Mouse (Mus musculus): ENCODE data around the gene Kbtbd12. TPM values are rescaled to one million over a fixed set of nuclear protein-coding genes. Genes with fewer than 3 reads are reported as not detected.

Kbtbd12 gene
- total and polyA plus RNA-seq, 2 experiments, result 0.29 to 1.7 TPM

DNA sequence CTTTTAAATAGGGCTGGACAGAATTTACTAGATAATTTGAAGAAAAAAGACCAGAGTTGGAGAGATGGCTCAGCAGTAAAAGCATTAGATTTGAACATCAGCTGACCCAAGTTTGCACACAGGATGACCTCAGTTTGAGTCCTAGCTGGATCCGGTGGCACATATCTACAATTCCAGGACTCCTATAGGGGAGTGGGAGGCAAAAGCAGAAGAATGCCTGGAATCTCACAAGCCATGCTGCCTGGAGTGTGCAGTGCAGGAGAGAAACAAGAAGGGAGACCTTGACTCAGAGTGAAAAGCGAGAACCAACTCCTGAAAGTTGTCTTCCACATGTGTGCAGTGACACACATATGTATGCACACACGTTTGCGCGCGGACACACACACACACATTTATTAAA is 45.4 kb downstream of the Kbtbd12 start:
- no peaks in the 10 kb centered on the region for H3K79me2 ChIP-seq (ENCODE audit: control insufficient read depth, insufficient read depth, low read length)
- H3K27me3 ChIP-seq (ENCODE audit: control insufficient read depth, insufficient read depth, low read length), result no peaks in the 10 kb centered on the region
- no peak overlapping the region for H3K9ac ChIP-seq (ENCODE audit: low read depth, low read length)
- H3K4me1 ChIP-seq (ENCODE audit: control insufficient read depth, insufficient read depth, low read length), result peaks cover 4% of the 10 kb centered on the region; the same call in 1 of the 2 replicates
- H3K36me3 ChIP-seq (ENCODE audit: control insufficient read depth, insufficient read depth, low read length), result no peaks in the 10 kb centered on the region
- H3K27ac ChIP-seq (replicated peaks; ENCODE audit: insufficient read depth, low read depth, low read length), result no peak overlapping the region
- DNase-seq (ENCODE audit: extremely low read depth, low read depth, low spot score), result no peak
- WGBS, result 94% methylated on average over 6 of the region's 6 CpGs
- H3K4me3 ChIP-seq (ENCODE audit: insufficient read depth, low read depth, low read length), result no peak overlapping the region
- TF ChIP-seq CTCF (IDR thresholded peaks at IDR 0.05; ENCODE audit: low read depth, low read length), result no peak
- TF ChIP-seq POLR2A (IDR thresholded peaks at IDR 0.05; ENCODE audit: extremely low read depth, insufficient read depth, low read length), result no peak

DNA sequence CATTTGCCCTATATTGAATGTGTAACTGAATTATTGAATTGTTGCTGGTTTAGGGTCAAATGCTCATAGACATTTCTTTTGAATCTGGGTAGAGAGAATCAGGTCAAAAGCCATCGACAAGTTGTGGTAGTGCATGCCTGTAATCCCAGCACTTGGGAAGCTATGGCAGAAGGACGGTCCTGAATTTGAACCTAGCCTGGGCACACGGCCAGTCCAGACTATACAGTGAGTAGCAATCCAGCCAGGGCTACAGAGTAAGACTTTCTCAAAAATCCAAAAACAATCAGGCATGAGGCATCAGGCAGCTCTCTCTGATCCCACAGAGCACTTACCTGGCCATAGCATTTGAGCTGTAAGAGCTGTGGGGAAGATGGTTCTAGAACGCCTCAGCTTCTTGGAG is 47.5 kb downstream of the Kbtbd12 start:
- Histone ChIP-seq H3K9ac (ENCODE audit: low read depth, low read length) (no peak overlapping the region), H3K4me3 (ENCODE audit: insufficient read depth, low read depth, low read length) (no peak overlapping the region), H3K4me1 (ENCODE audit: control insufficient read depth, insufficient read depth, low read length) (peaks cover 4% of the 10 kb centered on the region; the same call in 1 of the 2 replicates), H3K27me3 (ENCODE audit: control insufficient read depth, insufficient read depth, low read length) (no peaks in the 10 kb centered on the region), H3K36me3 (ENCODE audit: control insufficient read depth, insufficient read depth, low read length) (no peaks in the 10 kb centered on the region), H3K79me2 (ENCODE audit: control insufficient read depth, insufficient read depth, low read length) (no peaks in the 10 kb centered on the region), H3K27ac (replicated peaks; ENCODE audit: insufficient read depth, low read depth, low read length) (no peak overlapping the region)
- WGBS, result 64% methylated on average over 4 of the region's 4 CpGs
- TF ChIP-seq POLR2A (IDR thresholded peaks at IDR 0.05; ENCODE audit: extremely low read depth, insufficient read depth, low read length) (no peak), CTCF (IDR thresholded peaks at IDR 0.05; ENCODE audit: low read depth, low read length) (no peak)
- no peak for DNase-seq (ENCODE audit: extremely low read depth, low read depth, low spot score)

DNA sequence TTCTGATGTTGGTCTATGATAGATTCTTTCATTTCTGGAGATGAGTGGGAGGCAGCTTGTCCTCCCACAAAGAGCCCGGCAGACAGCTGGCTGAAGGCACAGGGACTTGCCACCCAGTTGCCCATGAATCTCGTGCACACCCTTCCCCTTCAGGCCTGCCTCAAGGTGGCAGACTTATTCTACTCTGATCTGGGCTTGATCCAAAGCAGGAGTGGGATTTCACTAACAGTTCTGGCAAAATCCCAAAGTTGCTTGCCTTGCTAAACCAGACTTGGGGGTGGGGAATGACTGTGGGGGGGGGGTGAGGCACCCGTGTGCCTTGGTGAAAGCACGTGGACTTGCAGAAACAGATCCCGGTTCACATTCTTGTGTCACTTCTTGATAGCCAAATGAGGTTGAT is 48.2 kb downstream of the Kbtbd12 start:
- 9% methylated on average over 5 of the region's 5 CpGs for WGBS

DNA sequence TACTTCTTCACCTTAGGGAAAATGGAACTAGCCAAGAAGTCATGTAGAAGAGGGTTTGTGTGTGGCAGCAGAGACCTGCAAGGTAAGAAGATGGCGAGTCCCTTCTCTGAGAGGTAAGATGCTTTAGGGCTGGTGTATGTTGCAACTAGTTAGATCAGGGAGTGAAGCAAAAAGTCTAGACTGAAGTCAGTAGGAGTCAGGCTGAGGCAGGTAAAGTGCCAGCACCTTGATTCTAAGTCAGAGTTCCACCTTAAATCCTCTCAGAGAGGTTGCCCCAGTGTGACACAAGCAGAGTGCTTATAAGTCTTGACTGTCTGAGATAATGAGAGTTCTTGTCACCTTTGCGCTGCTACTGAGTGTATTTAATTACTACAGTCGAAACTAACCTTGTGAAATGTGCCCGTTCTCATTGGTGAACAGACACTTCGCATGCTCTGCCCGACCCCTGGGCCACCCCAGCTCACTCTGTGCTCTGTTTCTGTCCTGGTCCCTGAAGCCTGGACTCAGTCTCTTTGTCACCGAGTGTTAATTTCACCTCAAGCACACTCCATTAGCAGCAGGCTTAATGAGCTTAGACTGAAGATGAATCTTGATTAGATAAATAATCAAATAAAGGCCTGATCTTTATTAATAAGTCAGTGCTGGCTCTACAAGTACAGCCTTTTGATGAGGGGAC is 49.0 kb downstream of the Kbtbd12 start:
- Histone ChIP-seq H3K27ac (replicated peaks; ENCODE audit: insufficient read depth, low read depth, low read length) (no peak overlapping the region), H3K9ac (ENCODE audit: low read depth, low read length) (no peak overlapping the region), H3K27me3 (ENCODE audit: control insufficient read depth, insufficient read depth, low read length) (no peaks in the 10 kb centered on the region), H3K4me3 (ENCODE audit: insufficient read depth, low read depth, low read length) (no peak overlapping the region), H3K79me2 (ENCODE audit: control insufficient read depth, insufficient read depth, low read length) (no peaks in the 10 kb centered on the region), H3K4me1 (ENCODE audit: control insufficient read depth, insufficient read depth, low read length) (peaks cover 6% of the 10 kb centered on the region; the same call in 1 of the 2 replicates), H3K36me3 (ENCODE audit: control insufficient read depth, insufficient read depth, low read length) (no peaks in the 10 kb centered on the region)
- WGBS, result 87% methylated on average over 7 of the region's 7 CpGs
- TF ChIP-seq POLR2A (IDR thresholded peaks at IDR 0.05; ENCODE audit: extremely low read depth, insufficient read depth, low read length) (no peak), CTCF (IDR thresholded peaks at IDR 0.05; ENCODE audit: low read depth, low read length) (no peak)
- no peak for DNase-seq (ENCODE audit: extremely low read depth, low read depth, low spot score)

More for the DNA sequence above, 48.2 kb downstream of the Kbtbd12 start:
- DNase-seq (ENCODE audit: extremely low read depth, low read depth, low spot score), result peak; percentile 48
- Histone ChIP-seq H3K9ac (ENCODE audit: low read depth, low read length) (no peak overlapping the region), H3K4me1 (ENCODE audit: control insufficient read depth, insufficient read depth, low read length) (peaks cover 4% of the 10 kb centered on the region; the same call in 1 of the 2 replicates), H3K36me3 (ENCODE audit: control insufficient read depth, insufficient read depth, low read length) (no peaks in the 10 kb centered on the region), H3K79me2 (ENCODE audit: control insufficient read depth, insufficient read depth, low read length) (no peaks in the 10 kb centered on the region), H3K27me3 (ENCODE audit: control insufficient read depth, insufficient read depth, low read length) (no peaks in the 10 kb centered on the region), H3K27ac (replicated peaks; ENCODE audit: insufficient read depth, low read depth, low read length) (no peak overlapping the region), H3K4me3 (ENCODE audit: insufficient read depth, low read depth, low read length) (no peak overlapping the region)
- no peak for TF ChIP-seq POLR2A (IDR thresholded peaks at IDR 0.05; ENCODE audit: extremely low read depth, insufficient read depth, low read length)
- TF ChIP-seq CTCF (IDR thresholded peaks at IDR 0.05; ENCODE audit: low read depth, low read length), result peak; percentile 72

DNA sequence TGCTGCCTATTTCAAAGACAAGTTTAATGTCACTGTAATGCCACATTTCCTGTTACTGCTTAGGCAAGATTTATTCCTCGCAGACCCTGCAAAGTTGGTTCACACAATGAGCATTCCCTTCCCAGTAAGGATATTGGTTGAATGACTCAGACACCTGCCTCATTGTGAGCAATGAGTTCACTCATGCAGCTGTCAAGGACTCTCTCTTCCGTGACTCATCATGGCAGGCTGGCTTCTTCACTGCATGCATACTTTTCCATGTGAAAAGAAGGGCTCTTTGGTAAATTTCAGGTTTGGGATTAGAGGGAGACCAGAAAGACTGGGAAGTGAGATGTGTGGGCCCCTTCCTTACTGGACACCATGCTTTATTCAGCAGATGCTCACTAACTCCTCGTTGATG is 50.7 kb downstream of the Kbtbd12 start:
- Histone ChIP-seq H3K9ac (ENCODE audit: low read depth, low read length) (no peak overlapping the region), H3K27me3 (ENCODE audit: control insufficient read depth, insufficient read depth, low read length) (no peaks in the 10 kb centered on the region), H3K4me1 (ENCODE audit: control insufficient read depth, insufficient read depth, low read length) (peaks cover 6% of the 10 kb centered on the region; the same call in 1 of the 2 replicates), H3K27ac (replicated peaks; ENCODE audit: insufficient read depth, low read depth, low read length) (no peak overlapping the region), H3K4me3 (ENCODE audit: insufficient read depth, low read depth, low read length) (no peak overlapping the region), H3K36me3 (ENCODE audit: control insufficient read depth, insufficient read depth, low read length) (no peaks in the 10 kb centered on the region), H3K79me2 (ENCODE audit: control insufficient read depth, insufficient read depth, low read length) (no peaks in the 10 kb centered on the region)
- DNase-seq (ENCODE audit: extremely low read depth, low read depth, low spot score), result no peak
- 86% methylated on average over 3 of the region's 3 CpGs for WGBS
- TF ChIP-seq CTCF (IDR thresholded peaks at IDR 0.05; ENCODE audit: low read depth, low read length) (no peak), POLR2A (IDR thresholded peaks at IDR 0.05; ENCODE audit: extremely low read depth, insufficient read depth, low read length) (no peak)

DNA sequence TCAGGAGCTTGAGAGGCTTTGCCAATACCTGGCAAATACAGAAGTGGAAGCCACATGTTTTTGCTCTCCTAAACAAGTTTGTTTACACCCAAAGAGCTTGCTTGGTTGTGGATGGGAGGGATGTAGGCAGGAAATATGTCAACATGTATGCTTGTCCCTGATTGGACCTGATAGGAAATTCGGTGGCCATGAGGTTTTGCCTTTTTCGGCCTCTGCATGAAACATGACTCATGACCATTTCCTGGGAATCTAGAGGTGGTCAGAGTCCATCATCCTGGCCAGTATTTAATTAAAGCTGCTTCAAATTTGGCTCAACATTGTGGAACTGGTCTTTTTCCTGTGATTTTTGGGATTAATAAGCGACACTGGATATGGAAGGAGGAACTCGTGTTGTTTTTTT is 53.8 kb downstream of the Kbtbd12 start:
- DNase-seq (ENCODE audit: extremely low read depth, low read depth, low spot score), result peak; percentile 22
- Histone ChIP-seq H3K4me1 (ENCODE audit: control insufficient read depth, insufficient read depth, low read length) (0 out of 2 replicates have a peak, but pooled peaks cover 1% of the 10 kb centered on the region), H3K27ac (replicated peaks; ENCODE audit: insufficient read depth, low read depth, low read length) (no peak overlapping the region), H3K79me2 (ENCODE audit: control insufficient read depth, insufficient read depth, low read length) (no peaks in the 10 kb centered on the region), H3K36me3 (ENCODE audit: control insufficient read depth, insufficient read depth, low read length) (no peaks in the 10 kb centered on the region), H3K9ac (ENCODE audit: low read depth, low read length) (no peak overlapping the region), H3K27me3 (ENCODE audit: control insufficient read depth, insufficient read depth, low read length) (no peaks in the 10 kb centered on the region), H3K4me3 (ENCODE audit: insufficient read depth, low read depth, low read length) (no peak overlapping the region)
- WGBS, result 43% methylated on average over 4 of the region's 4 CpGs
- TF ChIP-seq POLR2A (IDR thresholded peaks at IDR 0.05; ENCODE audit: extremely low read depth, insufficient read depth, low read length), result no peak
- no peak for TF ChIP-seq CTCF (IDR thresholded peaks at IDR 0.05; ENCODE audit: low read depth, low read length)

All from liver, adult 2 months (tissue).